Mouse (Mus musculus): ENCODE data around the gene Cep95. TPM values are rescaled to one million over a fixed set of nuclear protein-coding genes. Genes with fewer than 3 reads are reported as not detected.
"Not testable (repeated sequence)": the region's sequence is repeated elsewhere in the genome, so short reads cannot be mapped to it uniquely, and the experiment has no call there.

Gene Cep95
- 10 to 100 TPM; 36.7 to 48.9 TPM for polyA plus RNA-seq (2017; shearing (Covaris generic))

DNA sequence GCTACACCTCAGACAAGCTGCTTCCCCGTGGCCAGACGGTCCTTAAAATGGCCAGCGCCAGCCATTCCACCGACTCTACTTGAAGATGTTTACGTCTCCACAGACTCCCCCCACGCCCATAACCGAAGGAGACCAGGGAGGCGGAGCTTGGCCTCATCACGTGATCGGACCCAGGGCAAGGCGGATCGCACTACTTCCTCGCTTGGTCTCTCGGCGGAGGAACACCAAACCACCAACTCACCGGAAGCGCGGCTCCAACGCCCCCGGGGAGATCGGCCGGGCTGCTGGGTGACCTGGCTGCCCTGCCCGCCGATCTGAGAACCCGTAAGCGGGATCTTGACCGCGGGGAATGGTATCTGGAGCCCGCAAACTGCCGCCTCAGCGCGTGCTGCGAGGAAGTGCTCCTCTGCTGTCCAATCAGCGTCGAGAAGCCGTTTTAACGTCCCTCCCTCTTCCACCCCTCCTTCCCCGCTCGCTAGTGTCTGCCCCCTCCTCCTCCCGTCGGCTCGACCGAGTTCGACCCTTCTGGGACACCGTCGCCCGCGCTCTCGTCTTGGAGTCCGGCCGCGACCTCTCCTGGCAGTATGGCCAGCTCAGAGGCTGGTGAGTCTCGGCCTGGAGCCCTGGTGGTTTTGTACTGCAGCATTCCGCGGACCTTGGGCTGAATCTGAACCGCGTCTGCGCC, at the start of gene Cep95, which contains the start of gene Ddx5:
Gene Cep95 (plus strand): TSS at position 478 of the 685 bp plus-strand sequence.
Gene Ddx5 (minus strand): TSS at position 411 of the 685 bp plus-strand sequence.
- ATAC-seq: peak; percentile 65

DNA sequence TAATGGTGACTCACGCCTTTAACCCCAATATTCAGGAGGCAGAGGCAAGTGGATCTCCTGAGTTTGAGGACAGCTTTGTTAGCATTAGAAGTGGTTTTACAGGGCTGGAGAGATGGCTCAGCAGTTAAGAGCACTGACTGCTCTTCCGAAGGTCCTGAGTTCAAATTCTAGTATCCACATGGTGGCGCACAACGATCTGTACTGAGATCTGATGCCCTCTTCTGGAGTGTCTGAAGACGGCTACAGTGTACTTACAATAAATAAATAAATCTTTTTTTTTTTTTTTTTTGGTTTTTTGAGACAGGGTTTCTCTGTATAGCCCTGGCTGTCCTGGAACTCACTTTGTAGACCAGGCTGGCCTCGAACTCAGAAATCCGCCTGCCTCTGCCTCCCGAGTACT, 48.3 kb upstream of the Cep95 start:
- not testable (repeated sequence) for ATAC-seq

DNA sequence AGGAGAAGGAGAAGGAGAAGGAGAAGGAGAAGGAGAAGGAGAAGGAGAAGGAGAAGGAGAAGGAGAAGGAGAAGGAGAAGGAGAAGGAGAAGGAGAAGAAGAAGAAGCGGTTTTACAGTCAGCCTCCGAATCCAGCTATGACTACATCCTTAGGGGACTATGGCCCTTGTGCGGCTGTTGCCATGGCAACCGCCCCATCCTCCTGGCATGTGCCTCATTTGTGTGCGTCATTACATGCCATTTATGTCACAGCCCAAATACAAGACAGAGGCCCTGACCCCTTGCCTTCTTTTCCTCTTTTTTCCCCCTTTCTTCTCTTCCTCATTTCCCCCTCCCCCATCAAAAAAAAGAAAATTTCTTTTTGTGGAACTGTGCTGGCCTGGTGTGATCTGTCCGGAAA, 47.8 kb upstream of the Cep95 start:
- ATAC-seq: no peak

DNA sequence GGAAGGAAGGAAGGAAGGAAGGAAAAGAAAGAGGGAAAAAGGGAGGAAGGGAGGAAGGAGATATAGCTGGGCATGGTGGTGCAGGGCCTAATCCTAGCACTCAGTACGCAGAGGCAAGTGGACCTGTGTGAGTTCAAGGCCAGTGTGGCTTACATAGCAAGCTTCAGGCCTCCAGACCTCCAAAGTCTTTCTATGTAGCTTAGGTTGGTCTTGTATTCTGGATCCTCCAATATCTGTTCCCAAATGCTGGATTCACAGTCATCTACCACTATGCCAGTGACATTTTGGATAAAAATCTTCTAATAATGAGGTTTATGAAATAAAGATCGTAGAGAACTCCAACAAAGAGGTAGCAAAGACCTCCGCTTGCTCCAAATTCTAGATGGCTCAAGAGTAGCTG, 47.2 kb upstream of the Cep95 start:
- ATAC-seq: no peak

DNA sequence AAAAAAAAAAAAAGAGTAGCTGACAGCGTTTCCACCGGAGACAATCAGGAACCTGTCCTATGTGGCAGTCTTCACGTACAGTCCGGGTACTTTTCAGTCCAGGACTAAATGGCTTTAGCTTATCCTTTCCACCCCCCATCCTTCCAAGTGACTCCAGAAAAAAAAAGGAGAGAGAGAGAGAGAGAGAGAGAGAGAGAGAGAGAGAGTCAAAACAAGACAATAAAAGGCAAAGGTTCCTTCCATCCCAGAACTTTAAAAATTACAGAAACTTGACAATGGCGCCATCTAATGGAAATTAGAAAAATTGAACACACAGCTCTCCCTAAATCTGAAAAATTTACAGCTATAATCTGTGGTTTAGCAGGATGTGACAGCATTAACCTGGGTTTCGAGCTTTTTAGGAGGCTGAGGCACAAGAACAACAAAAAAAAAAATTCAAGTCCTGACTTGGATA, 46.6 kb upstream of the Cep95 start:
- ATAC-seq: peak; percentile 70

DNA sequence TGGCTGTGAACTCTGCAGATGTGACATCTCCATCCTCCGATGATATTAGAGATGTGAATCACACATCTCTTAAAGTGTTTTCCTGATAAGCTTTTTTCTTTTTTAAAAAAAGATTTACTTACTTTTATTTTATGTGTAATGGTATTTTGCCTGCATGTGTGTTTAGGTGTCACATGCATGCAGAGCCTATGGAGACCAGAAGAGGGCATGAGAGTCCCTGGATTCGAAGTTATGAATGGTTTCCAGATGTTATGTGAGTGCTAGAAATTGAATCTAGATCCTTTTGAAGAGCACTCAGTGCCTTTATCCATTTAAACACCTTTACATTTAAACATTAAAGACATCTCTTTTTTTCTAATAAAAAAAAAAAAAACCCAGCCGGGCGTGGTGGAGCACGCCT, 44.1 kb upstream of the Cep95 start:
- ATAC-seq: no peak

DNA sequence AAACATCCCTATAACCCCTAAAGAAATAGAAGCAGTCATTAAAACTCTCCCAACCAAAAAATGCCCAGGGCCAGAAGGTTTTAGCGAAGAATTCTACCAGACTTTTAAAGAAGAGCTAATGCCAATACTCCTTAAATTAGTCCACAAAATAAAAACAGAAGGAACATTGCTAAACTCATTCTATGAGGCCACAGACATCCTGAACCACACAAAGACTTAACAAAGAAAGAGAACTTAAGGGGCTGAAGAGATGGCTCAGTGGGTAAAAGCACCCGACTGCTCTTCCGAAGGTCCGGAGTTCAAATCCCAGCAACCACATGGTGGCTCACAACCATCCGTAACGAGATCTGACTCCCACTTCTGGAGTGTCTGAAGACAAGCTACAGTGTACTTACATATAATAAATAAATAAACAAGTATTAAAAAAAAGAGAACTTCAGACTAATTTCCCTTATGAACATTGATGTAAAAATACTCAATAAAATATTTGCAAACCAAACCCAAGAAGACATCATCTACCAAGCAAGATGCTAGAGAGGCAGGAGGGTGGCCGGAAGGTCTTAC, 39.4 kb upstream of the Cep95 start:
- not testable (repeated sequence) for ATAC-seq

DNA sequence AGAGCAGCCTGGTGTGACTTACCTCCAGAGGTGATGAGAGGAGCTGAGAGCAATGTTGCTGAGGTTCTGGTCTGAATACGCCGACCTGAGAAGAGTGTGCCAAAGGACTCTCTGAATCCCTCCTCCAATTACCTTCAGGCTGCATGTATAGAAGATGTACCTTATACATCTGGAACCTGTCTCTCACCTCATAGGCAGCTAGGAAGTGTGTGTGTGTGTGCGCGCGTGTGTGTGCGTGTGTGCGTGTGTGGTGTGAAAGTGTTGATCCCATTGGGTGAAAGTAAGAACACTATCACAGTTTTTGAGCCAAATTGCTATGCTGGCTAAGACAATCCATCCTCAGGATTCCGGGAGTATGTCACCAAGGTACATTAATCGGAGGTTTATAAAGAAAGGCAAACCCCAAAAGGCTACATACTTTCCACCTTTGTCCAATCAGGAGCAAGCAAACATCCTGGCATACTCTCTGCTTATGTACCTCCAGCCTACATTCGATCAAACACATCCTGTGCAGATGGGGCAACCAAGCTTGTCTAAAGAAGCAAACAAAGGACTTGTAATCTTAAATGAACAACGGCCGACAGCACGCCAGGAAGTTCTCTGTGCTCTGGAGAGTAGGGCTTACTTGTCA, 38.8 kb upstream of the Cep95 start, which contains the start of gene Pecam1:
Gene Pecam1 (minus strand): TSS at position 508 of the 631 bp plus-strand sequence.
- ATAC-seq: peak; percentile 81

DNA sequence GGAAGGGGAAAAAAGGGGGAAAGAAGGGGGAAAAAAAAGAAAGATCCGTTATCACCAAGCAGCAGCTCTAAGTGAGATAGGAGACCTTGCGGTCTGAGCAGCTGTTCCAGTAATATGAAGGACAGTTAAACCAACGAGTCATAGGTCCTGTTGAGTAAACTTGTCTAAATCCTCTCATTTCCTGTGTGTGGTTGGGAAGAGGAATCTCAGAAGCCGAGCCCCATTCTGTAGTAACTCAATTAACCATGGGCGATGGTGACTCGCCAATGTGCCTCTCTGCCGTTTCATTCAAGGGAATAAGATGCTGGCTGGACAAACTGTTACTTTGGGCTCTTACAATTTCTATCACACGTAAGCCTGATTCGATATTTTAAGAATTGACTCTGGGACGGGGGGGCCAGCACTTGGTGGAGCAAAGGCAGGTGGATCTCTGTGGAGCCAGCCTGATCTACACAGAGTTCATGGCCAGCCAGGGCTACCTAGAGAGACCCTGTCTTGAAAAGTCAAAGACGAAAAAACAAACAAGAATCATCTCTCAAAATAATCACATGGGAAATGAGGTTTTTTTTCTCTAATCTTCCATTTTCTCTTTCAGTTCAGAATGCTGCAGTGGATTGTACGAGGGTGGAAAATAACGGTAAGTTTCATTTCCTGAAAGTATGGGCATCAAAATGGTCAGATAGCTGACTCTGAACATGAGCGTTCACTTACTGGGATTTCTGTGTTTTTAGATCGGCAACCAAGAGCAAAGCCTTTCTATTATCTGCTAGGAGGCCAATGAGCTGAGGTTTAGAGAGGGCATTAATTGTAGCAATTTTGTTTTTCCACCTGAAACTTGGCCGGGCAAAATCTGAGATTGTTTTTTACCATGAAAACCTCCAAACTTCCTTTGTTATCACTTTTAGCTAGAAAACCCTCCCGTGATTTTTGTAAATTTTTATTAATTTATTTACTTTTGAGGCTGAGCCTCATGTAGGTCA, 37.7 kb upstream of the Cep95 start, which contains the start of gene Milr1:
Gene Milr1 (plus strand): TSS at position 188 of the 980 bp plus-strand sequence.
- peak; percentile 19 for ATAC-seq

DNA sequence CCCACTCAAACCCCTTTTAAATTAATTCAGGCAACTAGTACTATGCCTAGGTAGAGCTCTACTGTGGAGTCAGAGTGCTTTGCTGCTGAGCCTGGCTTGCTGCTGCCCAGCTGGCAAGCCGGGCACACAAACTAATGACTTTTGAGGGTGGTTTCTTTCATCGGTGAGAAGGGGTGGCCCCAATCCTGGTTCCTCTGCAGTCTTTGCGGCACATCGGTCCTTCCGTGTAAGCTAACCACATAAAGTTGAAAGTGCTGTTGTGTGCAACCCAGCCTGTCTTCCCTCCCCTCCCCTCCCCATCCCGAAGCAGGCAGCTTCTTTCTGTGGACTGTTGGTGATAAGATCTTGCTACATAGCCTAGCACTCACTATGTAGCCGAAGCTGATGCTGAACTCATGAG, 36.9 kb upstream of the Cep95 start:
- ATAC-seq: peak; percentile 59

DNA sequence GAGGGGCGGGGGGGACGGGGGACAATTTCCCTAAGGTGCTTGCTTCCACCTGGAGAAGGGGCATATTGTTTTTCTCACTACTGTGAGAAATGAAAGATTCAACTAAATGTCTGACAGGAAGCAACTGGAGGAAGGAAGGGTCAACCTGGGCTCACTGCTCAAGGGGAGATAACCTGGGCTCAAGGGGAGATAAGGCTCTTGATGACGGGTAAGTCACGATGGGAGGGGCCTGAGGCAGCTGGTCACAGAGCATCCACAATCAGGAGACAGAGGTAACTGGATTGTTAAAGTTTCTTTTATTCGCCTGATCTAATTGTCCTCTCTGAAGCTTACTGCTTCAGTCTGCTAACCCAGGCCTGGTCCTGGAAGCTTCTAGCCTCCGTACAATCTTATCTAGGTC, 35.7 kb upstream of the Cep95 start:
- ATAC-seq: no peak

DNA sequence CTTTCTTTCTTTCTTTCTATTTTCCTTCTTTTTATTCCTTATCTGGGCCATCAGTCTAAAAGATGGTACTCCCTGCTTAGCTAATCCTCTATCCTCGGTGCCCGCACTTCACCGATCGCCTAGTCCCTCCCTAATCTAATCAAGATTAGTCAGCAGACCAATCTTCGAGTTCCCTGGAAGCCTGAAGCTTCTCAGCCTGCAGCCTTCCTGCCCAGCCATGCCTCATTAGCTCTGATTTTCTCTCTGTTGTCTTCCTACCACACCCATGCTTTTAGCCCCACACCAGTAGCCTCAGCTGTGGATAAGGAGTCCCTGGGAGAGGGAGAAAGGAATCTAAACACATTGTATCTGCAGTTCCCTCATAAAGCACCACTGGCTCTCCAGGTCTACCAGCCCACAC, 33.5 kb upstream of the Cep95 start:
- no peak for ATAC-seq

DNA sequence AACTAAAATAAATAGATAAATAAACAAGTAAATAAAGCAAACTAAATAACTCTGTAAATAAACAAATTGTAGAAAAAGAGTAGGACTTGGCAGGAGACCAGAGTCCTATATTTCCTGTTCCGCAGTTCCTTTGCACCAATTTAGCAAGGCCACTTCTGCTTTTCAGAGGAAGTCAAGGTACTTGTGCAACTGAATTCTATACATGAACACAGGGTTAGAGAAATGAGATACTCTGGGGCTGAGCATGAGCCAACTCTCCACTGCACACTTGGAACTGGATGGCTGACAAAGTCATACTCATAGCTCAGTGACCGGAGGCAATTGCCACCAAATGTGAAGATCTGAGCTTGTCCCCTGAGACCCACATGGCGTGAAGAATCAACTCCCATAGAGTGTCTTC, 30.0 kb upstream of the Cep95 start:
- ATAC-seq: no peak

DNA sequence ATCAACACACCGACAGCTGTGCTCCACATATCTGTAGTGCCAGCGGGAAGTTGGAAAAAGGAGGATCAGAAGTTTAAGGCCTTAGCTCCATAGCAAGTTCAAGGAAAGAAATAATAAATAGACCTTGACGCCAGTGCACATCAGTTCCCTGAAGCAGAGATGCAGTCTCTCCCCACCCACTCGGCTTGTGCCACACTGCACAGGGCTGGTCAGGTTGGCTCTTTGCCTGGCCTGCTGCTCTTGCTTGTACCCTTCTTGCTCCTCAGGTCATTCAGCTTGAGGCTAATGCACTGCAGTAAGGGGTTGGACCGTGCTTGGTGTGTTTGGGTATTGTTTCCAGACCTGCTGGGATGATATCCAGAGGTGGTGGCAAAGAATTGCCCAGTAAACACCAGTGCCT, 28.5 kb upstream of the Cep95 start:
- no peak for ATAC-seq

DNA sequence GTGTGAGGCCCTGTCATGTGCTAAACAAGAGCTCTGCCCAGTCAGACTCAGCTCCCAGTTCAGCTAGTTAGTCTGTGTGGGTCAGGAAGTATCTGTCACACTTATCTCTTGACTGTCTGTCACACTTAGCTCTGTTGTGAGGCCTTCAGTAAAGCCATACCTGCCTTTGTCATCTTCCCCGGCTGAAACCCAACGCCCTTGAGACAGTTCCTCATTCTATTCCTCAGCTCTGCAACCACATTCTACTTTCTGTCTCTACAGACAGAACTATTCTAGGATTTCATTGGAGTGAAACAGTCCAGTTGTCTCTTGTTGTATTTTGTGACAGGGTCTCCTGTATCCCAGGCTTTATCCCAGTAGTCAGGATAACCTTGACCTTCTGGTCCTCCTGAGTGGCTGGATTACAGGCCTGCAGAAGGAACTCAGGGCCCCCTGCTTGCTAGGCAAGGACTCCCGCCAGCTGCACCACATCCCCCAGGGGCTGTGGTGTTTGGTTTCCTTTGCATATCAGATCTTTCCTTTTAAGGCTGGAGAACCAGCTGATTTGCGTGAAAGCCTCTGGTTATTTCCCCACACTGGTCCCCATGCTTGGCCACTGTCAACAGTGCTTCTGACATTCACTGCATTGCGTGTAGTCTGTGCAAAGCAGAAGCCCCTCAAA, 26.8 kb upstream of the Cep95 start:
- peak; percentile 85 for ATAC-seq

DNA sequence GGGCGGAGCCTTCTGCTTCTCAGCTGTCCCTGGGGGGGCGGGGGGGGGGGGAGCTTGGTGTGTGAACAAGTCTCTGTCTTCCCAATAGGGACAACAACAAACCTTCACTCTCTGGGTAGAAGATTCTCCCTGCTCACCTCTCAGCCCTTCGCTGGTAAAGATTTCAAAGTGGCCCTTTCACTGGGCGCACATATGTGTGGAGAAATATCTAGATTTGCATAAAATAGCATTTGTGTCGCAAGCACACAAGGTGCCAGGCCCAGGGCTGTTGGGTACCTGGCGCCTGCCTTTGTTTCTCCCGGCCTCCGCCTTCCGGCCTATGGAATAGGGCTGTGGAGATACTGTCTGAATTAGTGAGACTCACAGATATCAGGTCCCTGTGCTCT, 26.3 kb upstream of the Cep95 start:
- no peak for ATAC-seq

DNA sequence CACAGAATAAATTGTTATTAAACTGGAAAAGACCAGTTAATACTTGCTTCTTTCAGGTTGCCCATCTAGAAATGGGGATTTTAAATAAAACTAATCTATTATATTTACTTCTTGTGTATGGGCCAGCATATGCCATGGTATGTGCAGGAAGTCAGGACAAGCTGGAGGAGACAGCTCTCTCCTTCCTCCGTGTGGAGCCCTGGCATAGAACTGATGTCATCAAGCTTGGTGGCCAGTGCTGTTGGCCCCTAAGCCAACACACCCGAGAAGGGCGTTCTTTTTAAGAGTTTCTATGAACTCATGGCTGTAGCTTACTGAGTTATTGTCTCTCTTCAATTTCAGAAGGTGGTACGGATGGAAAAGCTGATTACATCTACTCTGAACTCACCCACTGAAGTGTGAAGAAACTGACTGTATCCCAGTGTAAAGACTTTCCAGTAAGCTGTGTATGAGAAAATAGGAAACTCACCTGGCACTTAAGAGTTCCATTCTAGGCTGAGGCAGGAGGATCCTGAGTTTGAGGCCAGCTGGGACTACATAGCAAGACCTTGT, 22.4 kb upstream of the Cep95 start:
- ATAC-seq: no peak

DNA sequence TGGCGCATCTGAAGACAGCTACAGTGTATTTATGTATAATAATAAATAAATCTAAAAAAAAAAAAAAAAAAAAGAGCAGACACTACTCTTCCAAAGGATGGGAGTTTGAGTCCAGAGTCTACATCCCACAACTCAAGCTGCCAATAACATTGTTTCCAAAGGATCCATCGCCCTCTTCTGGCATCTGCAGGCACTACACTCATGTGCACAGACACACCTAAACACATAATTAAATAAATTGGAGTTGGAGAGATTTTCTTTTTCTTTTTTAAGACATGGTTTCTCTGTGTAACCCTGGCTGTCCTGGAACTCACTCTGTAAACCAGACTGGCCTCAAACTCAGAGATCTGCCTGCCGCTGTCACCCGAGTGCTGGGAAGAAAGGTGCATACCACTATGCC, 21.5 kb upstream of the Cep95 start:
- no peak for ATAC-seq

DNA sequence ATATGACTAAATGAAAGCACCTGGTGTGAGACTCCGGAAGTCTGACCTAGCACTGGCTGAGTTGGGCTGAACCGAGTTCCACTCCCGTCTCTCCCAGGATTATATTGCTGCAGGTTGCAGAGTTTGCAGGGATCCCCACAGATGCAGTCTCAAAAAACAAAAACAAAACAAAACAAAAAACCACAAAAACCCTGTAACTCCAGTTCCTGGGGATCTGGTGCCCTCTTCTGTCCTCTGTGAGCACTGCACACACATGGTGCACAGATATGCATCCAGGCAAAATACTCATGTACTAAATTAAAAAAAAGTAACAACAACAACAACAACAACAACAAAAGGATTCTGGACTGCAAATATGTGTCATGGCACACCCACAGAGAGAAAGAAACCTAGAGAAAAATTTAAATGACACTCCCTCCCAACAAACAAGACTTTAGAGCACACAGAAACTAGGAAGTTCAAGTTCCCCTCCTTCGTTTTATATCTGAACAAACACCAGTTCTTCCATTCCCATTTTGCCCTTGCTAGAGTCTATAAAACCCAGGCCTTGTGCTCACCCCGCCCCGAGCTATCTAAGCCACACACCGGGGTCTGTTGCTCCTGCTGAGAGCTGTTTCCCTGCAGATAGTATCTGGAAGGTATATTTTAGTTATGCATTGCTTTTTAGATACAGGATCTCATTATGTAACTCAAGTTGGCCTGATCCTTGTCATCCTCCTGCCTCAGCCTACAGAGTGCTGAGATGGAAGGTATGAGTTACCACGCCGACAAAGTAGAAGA, 18.7 kb upstream of the Cep95 start:
- ATAC-seq: peak; percentile 68

DNA sequence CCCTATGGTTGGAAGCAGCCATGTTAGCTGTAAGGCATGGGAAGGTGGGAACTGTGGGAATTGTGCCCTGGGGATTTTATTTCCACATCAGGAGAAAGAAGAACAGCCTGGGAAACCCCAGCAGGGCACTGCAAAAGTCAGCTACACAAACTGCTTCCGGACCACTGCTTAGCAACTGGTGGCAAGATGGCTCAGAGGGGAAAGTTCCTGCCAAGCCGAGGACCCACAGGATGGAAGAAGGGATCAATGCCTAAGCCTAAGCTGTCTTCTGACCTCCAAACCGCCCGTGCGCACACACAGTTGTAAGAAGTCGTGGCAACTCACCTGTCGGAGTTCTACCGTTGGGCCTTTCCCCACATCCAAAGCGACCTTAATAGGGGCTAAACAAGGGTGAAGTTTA, 16.0 kb upstream of the Cep95 start:
- ATAC-seq: no peak

DNA sequence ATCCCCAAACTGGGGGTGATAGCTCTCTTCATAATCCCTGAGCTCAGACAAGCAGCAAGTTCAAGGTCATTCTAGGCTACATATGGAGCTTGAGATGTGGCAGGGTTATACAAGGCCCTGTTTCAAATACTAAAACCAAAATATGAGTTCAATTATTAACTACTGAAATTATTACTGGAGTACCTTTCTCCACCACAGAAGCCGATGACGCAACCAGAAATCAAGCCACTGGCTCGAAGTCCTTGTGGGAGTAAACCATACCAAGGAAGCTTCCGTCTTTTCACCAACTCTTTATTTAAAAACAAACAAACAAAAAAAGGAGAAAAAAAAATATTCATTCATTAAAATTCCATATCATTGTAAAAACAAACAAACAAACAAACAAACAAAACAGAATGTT, 12.1 kb upstream of the Cep95 start:
- ATAC-seq: no peak

All from CD4-positive, CD25-positive, alpha-beta regulatory T cell, adult 4 months (primary cell).